Mouse (Mus musculus) midbrain, postnatal 0 days (tissue): ENCODE data around the gene E330021D16Rik. TPM values are rescaled to one million over a fixed set of nuclear protein-coding genes. Genes with fewer than 3 reads are reported as not detected.
"Not testable (repeated sequence)": the region's sequence is repeated elsewhere in the genome, so short reads cannot be mapped to it uniquely, and the experiment has no call there.

Source experiments
- ATAC-seq: fragments of 200-750 bp; cut with Nextera tagmentation; 2 replicates; pipeline ENCODE4 v1.8.0; 2017; ENCODE audit warnings: moderate number of reproducible peaks, mild to moderate bottlenecking, moderate TSS enrichment, moderate library complexity; ENCODE audit not compliant: low FRiP score
- DNase-seq: peaks from one replicate; pipeline ENCODE4 v3.0.0-alpha.2; 2015; ENCODE audit warnings: low spot score
- H3K27ac ChIP-seq: fragments of 300-500 bp; sonication (generic); 2 replicates; pipeline ENCODE4 v1.5.1; 2014; ENCODE audit warnings: low read depth, mild to moderate bottlenecking, low read length, mixed read lengths
- H3K27me3 ChIP-seq: fragments of 300-500 bp; sonication (generic); 2 replicates; pipeline ENCODE4 v1.6.1; 2014; ENCODE audit warnings: low read length, control low read depth, mixed read lengths; ENCODE audit not compliant: insufficient read depth
- H3K36me3 ChIP-seq: fragments of 300-500 bp; sonication (generic); 2 replicates; pipeline ENCODE4 v1.6.1; 2014; ENCODE audit warnings: low read length, control low read depth, mixed read lengths; ENCODE audit not compliant: insufficient read depth
- H3K4me1 ChIP-seq: fragments of 300-500 bp; sonication (generic); 2 replicates; pipeline ENCODE4 v1.6.1; 2014; ENCODE audit warnings: mild to moderate bottlenecking, control low read depth, antibody characterized with exemption, low read length, mixed read lengths; ENCODE audit not compliant: insufficient read depth
- H3K4me2 ChIP-seq: fragments of 300-500 bp; sonication (generic); 2 replicates; pipeline ENCODE4 v1.6.1; 2014; ENCODE audit warnings: low read depth, mild to moderate bottlenecking, low read length, mixed read lengths; ENCODE audit not compliant: poor library complexity, severe bottlenecking
- H3K4me3 ChIP-seq: fragments of 300-500 bp; sonication (generic); 2 replicates; pipeline ENCODE4 v1.5.1; 2014; ENCODE audit warnings: low read depth, mild to moderate bottlenecking, low read length, moderate library complexity
- H3K9ac ChIP-seq: fragments of 300-500 bp; sonication (generic); replicated peaks from 2 replicates; pipeline ENCODE4 v1.6.1; 2014; ENCODE audit warnings: mild to moderate bottlenecking, low read length, moderate library complexity, mixed read lengths; ENCODE audit not compliant: poor library complexity, severe bottlenecking
- H3K9me3 ChIP-seq: fragments of 300-500 bp; sonication (generic); 2 replicates; pipeline ENCODE4 v1.6.1; 2016; ENCODE audit warnings: low read length, control low read depth
- CTCF ChIP-seq: IDR thresholded peaks from 2 replicates; pipeline ENCODE4 v1.5.1; 2016; ENCODE audit warnings: antibody characterized with exemption, mild to moderate bottlenecking
- WGBS: fragments of 180-500 bp; shearing (Covaris S2); extraction: QIAGEN DNeasy Blood & Tissue Kit; methylation state at CpG from one replicate; pipeline ENCODE4 v1.1.7; 2014; 5-methylcytosine and 5-hydroxymethylcytosine counted together
- polyA plus RNA-seq: library from polyadenylated mRNA; unstranded; fragments of >200 nt; fragmentation: Nextera tagmentation; extraction: Ambion mirVana; gene quantifications from 2 replicates; pipeline ENCODE4 v1.2.1, GENCODE M21; 2015
- total RNA-seq: library from RNA; depleted of rRNA; stranded (reverse); fragments of >200 nt; gene quantifications from 2 replicates; pipeline ENCODE4 v1.2.3, GENCODE M21; 2014

E330021D16Rik gene
- total and polyA plus RNA-seq, 2 experiments from 2014 or later: not detected

GRCm38 (mm10) chr6:136455696-136456095 is 40.3 kb upstream of the E330021D16Rik start:
- 80% methylated on average over 3 of the region's 3 CpGs for WGBS
- H3K4me3 ChIP-seq: no peak overlapping the region
- H3K27me3 ChIP-seq: no peaks in the 10 kb centered on the region
- ATAC-seq (no peak), DNase-seq (no peak)
- no peaks in the 10 kb centered on the region for H3K36me3 ChIP-seq
- no peak overlapping the region for H3K9ac ChIP-seq
- no peak overlapping the region for H3K27ac ChIP-seq
- TF ChIP-seq CTCF: no peak
- H3K4me2 ChIP-seq: no peak overlapping the region
- H3K9me3 ChIP-seq: no peaks in the 10 kb centered on the region
- no peaks in the 10 kb centered on the region for H3K4me1 ChIP-seq

- DNase-seq (no peak), ATAC-seq (no peak)
- Histone ChIP-seq H3K36me3 (no peaks in the 10 kb centered on the region), H3K4me1 (no peaks in the 10 kb centered on the region), H3K27ac (no peak overlapping the region), H3K9me3 (no peaks in the 10 kb centered on the region), H3K4me2 (no peak overlapping the region), H3K9ac (no peak overlapping the region), H3K4me3 (no peak overlapping the region), H3K27me3 (no peaks in the 10 kb centered on the region)
- WGBS: 93% methylated on average over 3 of the region's 3 CpGs
- no peak for TF ChIP-seq CTCF
Observed at GRCm38 (mm10) chr6:136452623-136453022, 37.3 kb upstream of the E330021D16Rik start.

- no peak overlapping the region for H3K27ac ChIP-seq
- ATAC-seq (no peak), DNase-seq (no peak)
- no peak overlapping the region for H3K4me2 ChIP-seq
- TF ChIP-seq CTCF: no peak
- 92% methylated on average over 6 of the region's 6 CpGs for WGBS
- H3K9me3 ChIP-seq: no peaks in the 10 kb centered on the region
- no peak overlapping the region for H3K4me3 ChIP-seq
- no peak overlapping the region for H3K9ac ChIP-seq
- no peaks in the 10 kb centered on the region for H3K4me1 ChIP-seq
- H3K36me3 ChIP-seq: no peaks in the 10 kb centered on the region
- H3K27me3 ChIP-seq: no peaks in the 10 kb centered on the region
Observed at GRCm38 (mm10) chr6:136450863-136451262, 35.5 kb upstream of the E330021D16Rik start.

- TF ChIP-seq CTCF: no peak
- Histone ChIP-seq H3K27me3 (no peaks in the 10 kb centered on the region), H3K36me3 (no peaks in the 10 kb centered on the region), H3K4me1 (no peaks in the 10 kb centered on the region), H3K4me2 (no peak overlapping the region), H3K9me3 (peaks cover 1% of the 10 kb centered on the region; the same call in 1 of the 2 replicates), H3K27ac (no peak overlapping the region), H3K4me3 (no peak overlapping the region), H3K9ac (no peak overlapping the region)
- no peak for ATAC-seq
- DNase-seq: no peak
- WGBS: 88% methylated on average over 1 of the region's 1 CpGs
Observed at GRCm38 (mm10) chr6:136449930-136450329, 34.6 kb upstream of the E330021D16Rik start.

- H3K4me1 ChIP-seq: no peaks in the 10 kb centered on the region
- no peak for TF ChIP-seq CTCF
- ATAC-seq: no peak
Observed at GRCm38 (mm10) chr6:136449270-136449692, 33.9 kb upstream of the E330021D16Rik start.

GRCm38 (mm10) chr6:136439205-136439604 is 23.8 kb upstream of the E330021D16Rik start:
- not testable (repeated sequence) for H3K4me3 ChIP-seq, ATAC-seq, H3K4me2 ChIP-seq, H3K4me1 ChIP-seq, H3K9me3 ChIP-seq, H3K27ac ChIP-seq, H3K9ac ChIP-seq, DNase-seq, H3K36me3 ChIP-seq, H3K27me3 ChIP-seq
- WGBS: 82% methylated on average over 2 of the region's 2 CpGs

More at GRCm38 (mm10) chr6:136449270-136449692, 33.9 kb upstream of the E330021D16Rik start:
- H3K9ac ChIP-seq: no peak overlapping the region
- no peak overlapping the region for H3K27ac ChIP-seq
- WGBS: 73% methylated on average over 9 of the region's 9 CpGs
- DNase-seq: no peak
- no peak overlapping the region for H3K4me3 ChIP-seq
- no peaks in the 10 kb centered on the region for H3K27me3 ChIP-seq
- H3K9me3 ChIP-seq: peaks cover 4% of the 10 kb centered on the region; the same call in 1 of the 2 replicates
- no peak overlapping the region for H3K4me2 ChIP-seq
- H3K36me3 ChIP-seq: no peaks in the 10 kb centered on the region

- not testable (repeated sequence) for H3K4me3 ChIP-seq, H3K27me3 ChIP-seq, H3K4me1 ChIP-seq, ATAC-seq, H3K36me3 ChIP-seq, H3K27ac ChIP-seq, H3K4me2 ChIP-seq, H3K9me3 ChIP-seq, H3K9ac ChIP-seq, DNase-seq
- WGBS: 73% methylated on average over 3 of the region's 3 CpGs
Observed at GRCm38 (mm10) chr6:136436151-136436550, 20.8 kb upstream of the E330021D16Rik start.
